Mouse (Mus musculus) inflammation-experienced regulatory T-cells, adult 6 months (primary cell): ENCODE data around the gene Swi5. TPM values are rescaled to one million over a fixed set of nuclear protein-coding genes. Genes with fewer than 3 reads are reported as not detected.

Experiments used
- ATAC-seq: one replicate; pipeline ENCODE4 v1.8.0; 2017
- polyA plus RNA-seq, 3 experiments: library from polyadenylated mRNA; unstranded; fragments of 100-300 nt; shearing (Covaris generic); gene quantifications; one replicate each; pipeline ENCODE4 v1.2.1; 2017

Swi5 gene
- 100 to 1,000 TPM; 155 to 247 (median 208) TPM for polyA plus RNA-seq

DNA sequence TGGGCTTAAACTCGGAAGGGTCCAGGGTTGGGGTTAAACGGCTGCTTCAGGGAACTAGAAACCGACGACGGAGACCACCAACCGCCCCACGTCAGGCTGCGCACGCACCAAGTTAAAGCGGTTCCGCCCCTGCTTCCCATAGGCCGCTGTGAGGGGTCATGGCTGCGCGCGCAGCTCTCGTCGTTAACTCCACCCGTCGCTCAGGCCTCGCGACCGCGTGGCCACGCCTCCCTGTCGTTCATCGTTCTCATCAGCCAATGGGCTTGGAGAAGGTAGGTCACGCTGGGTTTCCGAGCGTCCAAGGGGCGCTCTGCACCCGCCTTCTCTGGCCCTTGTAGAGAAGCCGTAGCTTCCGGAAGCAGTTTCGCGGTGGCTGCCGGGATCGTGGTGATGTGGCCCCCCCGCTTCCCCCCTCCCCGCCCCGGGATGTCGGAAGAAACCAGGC, at the start of gene Swi5:
TSS of gene Swi5 (minus strand) at position 153 of the 445 bp plus-strand sequence.
- ATAC-seq: peak; percentile 99

DNA sequence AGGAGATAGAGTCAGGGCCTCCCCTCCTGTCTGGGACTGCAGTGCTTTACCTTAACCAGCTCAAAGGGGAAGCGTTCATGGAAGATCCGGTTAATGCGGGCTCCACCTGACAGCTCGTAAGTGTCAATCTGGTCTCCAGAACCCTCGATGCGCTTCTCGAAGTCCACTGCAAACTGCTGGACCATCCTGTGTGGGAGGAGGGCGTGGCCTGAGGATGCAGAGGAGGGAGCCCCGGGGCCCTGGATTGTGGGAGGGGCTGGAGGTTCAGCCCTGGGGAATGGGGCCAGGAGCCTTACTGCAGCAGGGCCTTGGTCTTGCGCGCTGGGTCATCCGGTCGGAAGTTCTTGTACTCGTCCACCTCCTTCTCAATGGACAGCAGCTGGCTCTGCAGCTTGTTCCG, 48.0 kb upstream of the Swi5 start:
- no peak for ATAC-seq

DNA sequence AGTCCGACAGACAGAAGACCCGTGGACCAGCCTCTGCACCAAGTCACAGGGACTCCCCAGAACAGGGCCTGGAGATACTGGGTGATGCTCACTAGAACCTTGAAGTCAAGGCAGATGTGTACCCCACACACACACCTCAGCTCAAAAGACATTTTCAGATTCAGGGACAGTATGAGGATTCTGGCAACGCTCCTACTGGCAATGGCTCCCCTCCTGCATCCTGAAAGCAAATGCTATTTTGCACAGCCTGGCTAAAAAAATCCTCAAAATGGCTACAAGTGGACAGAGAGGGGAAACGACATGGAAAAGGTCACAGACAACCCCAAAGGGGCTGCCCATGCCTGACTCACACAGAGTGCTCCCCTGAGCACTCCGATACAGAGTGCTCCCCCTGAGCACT, 44.3 kb upstream of the Swi5 start:
- ATAC-seq: no peak

DNA sequence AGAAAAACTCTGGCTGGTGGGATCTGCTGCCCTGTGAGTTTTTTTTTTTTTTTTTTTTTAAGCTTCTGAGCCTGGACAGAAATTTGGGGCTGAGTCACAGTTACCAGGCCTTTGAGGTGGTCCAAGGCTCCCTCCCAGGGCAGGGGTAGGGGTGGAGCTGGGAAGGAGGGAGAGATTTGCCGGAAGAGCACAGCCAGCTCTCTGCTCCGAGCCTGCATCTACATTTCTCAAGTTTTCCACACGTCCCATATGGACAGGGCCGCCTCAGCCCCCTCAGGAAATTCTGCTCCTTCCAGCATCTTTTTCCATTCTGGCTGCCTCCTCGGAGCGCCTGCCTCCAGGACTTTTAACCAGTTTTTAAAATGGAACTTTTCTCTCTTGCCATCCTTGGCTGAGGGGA, 41.7 kb upstream of the Swi5 start:
- ATAC-seq: no peak

DNA sequence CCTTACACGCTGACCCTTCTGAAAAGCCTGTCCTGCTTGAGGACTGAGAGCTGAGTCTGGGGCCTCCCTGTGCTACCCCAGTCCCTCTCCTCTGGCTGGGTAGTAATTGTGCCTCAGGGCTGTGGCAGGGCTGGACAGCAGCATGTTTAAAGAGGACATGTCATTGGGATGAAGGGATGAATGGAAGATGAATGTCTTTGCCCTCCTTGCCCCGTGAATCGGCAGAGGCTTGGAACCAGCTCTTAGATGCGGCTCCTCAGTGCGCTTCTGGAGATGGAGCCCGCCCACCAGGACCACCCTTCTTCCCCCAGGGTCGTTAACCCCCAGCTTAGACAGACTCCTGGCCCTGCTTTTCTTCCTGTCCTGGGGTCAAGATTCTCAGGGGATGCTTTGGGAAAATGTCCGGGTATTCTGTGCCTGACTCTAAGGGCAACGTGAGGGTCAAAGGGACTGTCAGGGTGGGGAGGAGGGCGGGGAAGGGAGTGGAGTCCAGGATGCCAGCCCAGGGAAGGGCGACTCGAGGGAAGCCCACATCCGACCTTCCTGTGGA, 41.1 kb upstream of the Swi5 start:
- ATAC-seq: no peak

DNA sequence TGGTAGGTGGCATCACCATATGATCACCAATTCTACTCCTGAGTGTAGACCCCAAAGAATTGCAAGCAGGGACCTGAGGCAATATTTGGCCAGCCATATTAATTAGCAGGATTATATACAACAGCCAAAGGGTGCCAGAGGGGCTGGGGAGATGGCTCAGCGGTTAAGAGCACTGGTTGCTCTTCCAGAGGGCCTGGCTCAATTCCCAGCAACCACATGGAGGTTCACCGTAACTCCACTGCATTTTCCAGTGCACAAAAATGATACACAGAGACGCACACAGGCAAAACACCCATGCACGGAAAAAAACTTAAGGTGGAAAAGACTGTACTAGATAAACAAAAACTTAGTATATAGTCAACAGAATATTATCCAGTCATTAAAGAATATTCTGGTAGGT, 39.3 kb upstream of the Swi5 start:
- ATAC-seq: no peak

DNA sequence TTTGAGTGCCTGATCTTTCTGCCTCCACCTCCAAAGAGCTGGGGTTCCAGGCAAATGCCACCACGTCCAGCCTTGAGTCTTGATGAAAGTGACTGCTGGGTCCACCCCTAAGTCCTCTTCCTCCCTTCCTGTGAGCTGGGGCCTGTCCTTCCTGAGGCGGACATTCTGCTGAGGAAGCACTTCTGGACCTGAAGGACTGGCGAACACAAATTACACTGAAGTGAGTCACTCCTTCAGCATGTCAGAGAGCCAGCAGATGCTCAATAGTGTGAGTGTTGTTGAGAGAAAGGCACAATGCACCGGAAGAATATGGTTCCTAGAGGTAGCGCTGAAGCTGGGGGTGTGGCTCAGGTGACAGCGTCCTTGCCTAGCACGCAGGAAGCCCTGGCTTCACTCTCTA, 37.5 kb upstream of the Swi5 start:
- no peak for ATAC-seq

DNA sequence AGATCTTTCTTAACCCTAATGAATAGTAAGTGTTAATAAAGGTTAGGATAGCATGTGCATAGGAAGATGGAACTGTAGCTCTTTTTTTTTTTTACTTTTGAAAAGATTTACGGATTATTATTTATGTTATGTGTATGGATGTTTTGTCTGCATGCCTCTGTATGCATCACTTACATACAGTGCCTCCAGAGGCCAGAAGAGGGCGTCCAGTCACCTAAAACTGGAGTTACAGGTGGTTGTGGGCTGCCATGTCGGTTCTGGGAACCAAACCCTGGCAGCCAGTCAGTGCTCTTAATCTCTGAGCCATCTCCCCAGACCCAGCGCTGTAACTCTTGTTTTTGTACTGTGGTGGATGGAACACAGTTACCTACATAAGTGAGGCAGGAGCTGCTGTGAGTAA, 36.4 kb upstream of the Swi5 start:
- no peak for ATAC-seq

DNA sequence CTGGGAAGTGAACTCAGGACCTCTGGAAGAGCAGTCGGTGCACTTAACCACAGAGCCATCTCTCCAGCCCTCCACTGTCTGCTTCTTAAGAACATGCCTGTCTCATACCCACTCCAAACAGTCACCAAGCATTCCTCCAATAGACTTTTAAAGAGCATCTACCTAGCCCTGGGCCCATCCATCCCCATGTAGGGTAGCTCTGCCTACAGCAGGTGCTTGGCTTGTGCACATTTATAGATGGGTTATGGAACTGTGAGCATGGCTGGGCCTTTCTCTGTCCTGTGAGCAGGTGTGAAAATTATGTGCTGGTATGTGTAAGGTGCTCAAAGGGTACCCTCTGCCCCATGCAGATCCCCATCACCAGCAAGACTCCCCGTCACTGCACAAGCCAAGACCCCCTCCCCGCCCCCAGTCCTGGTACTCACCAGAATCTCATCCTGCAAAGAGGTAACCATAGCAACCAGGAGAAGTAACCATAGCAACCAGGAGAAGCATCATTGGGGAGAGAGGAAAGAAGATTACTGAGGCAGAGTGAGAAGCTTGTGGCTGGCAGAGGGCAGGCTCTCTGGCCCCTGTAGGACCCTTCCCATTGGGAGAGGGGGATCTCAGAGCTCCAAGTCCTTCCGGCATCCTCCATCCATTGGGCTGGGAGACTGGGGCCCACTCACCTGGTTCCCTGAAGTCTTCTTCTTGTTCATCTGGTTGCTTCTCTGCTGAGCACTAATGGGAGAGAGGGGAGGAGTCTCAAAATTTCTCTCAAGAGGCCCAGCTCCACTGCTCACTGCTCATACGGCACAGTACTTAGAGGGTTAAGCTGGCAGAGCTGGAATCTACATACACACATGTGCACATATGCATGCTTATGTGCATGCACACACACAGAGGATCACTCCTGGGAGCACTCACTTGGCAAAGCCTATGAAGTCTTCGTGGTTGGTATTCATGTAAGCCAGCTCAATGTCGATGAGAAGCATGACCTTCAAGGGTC, 35.2 kb upstream of the Swi5 start:
- no peak for ATAC-seq

DNA sequence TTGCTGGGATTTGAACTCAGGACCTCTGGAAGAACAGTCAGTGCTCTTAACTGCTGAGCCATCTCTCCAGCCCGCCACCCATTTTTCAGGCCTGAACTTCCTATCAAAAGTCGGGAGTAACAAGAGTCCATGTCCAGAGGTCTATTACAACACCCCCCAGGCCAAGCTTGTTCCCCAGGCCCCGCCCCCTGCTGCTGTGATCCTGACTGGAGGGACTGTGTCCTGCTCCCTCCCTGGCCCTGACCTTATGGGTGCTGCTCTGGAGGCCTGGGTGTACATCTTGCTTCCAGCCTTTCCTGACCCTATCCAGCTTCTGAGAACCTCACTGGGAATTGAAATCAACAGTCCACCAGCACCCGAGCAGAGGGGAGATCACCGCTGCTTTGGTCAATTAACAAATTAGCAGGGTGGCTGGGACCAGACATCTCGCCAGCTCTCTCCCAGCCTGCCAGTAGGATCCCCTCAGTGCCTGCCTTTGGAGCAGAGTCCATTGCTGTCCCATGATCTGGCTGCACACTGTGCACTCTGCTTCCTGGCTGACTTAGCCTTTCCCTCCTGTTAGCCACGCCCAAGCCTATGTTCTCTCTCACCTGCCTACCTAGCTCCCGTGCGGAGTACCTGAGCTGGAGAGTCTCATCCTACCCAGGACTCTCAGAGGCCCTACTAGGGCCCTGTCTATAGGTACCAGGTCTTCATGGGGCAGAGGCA, 33.9 kb upstream of the Swi5 start:
- no peak for ATAC-seq

DNA sequence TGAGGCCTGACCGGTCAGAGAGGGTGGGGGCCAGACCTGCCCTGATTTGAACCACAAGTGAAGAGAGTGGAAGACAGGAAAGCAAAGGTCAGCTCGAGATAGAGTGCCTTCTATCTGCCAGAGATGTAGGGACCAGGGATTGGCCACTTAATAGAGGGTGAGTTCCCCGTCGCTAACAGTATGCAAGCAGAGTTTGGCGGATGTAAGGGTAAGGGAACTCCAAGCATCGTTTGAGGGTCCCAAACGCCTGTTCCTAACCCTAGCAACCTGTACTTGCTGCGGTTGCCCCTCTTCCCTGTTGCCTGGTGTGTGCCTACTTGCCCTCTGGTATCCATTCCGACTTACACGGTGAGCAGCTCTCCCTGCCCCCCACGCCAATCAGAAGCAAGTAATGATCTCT, 32.8 kb upstream of the Swi5 start:
- ATAC-seq: no peak

DNA sequence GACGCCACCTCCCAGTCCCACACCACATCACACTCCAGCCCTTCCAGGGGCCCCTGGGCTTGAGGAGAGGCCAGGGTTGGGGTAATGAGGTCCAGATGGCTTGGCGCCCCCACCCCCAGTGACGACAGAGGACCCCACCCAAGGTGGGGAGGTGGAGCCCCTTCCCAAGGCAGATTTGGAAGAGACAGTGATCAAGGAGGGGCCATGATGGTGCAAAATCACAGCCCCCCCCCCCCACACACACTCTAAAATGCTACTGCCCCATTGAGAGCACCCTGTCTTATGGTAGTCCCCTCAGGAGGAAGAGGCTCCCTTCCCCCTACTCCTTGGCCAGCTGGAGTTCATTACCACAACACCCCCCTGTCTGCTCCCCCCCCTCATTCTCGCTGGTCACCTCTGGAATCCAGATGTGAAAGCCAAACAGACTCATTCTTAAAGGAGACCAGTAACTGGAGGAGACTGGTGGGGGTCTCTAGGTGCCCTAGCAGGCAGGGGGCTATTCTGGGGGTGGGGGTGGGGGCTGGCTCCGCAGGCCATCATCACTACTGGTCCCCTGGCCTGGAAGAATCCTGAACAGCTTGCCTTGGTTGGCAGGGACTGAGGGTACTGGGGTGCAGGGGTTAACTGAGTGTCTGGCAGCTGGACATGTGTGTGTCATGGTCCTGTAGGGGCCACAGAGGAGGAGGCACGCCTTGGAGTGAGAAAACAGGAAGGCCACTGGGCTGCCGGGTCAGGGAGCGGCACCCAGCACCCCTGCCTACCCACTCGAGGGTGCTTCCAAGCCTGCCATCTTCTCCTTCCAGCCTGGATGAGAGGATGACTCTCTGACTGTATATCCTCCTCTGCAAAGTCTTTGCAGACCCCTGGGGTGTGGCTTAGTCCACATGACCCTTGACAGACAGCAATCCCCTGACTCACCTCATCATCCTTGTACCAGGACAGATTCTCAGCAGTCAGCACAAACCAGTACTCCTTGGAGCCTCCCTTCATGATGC, 32.0 kb upstream of the Swi5 start:
- ATAC-seq: no peak

DNA sequence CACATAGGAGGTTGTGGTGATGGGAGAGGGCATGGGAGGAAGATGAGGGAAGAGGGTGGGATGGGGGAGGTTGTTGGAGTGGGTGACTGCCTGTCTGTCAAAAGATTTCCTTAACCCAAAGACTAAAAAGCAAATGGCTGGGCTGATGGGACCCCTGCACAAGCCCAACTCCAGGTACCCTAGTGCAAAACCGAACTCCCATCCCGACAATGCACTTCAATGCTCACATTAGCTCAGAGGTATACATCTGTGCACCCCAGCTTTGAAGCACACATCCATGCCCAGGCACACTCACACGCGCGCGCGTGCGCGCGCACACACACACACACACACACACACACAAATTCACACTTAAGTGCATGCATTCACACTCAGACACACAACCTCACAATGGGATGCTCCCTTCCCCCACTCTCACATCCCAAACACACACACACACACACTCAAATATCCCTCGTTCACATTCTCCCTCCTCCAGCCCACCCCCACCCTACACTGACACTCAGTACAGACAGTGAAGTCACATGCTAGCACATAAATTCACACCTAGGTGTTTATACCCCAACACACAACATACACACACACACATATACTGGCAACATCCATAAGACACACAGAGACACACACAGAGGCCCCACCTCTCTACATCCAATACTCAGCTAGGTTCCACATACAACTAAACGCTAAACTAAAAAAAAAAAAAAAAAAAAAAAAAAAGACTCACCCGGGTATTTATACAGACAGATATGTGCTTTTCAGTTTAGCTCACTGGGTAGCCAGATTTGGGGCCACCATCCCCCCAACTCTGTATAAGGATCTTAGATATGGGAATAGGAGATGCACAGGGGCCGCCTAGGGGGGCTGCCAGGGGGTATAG, 31.1 kb upstream of the Swi5 start:
- ATAC-seq: no peak

DNA sequence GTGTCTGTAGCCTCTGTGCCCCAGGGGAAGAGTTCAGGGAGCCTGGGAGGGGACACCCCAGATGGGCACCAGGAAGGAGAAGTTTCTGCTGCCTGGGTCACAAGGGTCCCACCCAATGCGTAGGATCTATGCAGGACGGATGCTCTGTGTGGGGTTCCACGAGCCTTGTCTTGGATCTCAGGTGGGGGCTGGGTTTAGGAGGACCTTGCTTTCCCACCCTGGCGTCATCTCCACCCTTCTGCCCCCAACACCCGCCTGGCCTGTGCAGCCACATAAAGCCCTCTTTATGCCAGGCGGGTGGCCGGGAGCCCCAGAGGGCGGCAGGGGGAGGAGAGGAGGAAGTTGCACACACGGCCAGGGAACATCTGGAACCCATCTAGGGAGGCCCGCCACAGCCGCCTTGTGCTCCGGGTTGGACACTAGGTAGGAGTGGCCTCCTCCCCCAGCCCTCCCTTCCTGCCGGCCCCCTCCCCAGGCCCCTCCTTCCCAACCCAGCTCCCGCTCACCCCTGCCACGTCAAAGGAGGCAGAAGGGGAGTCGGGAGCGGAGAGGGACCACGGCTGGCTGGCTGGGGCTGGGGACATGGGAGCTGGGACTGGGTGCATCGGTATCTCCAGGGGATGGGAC, 30.0 kb upstream of the Swi5 start:
- ATAC-seq: no peak

DNA sequence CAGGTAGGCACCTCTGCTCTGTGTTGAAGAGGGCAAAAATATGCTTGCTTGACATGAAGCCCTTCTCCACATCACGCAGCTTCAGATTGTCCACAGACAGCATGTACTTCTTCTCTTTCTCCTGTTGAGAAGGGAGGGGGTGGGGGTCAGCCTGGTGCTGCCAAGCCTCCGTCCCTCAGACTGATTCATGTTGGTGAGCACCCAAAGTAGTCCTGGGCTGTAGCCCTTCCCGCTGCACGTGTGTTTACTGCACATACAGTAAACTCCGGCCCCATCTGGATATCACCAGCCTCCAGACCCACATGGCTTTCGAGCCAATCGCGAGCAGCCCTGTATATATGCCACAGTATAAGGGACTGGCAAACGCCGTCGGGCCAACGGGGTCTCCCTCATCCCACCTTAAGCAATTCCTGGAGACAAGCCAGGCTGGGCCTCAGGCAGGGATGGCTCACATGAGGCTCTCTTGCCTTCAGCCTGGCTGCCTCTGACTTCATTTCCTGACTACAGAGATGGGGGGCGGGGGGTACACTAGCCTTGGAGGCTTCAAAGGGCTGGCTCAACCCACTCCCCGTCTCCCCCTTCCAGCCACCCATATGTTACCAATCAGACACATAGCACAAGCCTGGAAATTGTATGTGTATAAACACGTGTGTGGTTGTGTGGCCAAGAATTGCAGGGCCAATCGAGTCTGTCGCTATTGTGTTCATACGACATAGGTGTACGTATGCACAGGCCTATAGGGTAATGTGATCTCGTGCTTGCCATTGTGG, 29.2 kb upstream of the Swi5 start:
- no peak for ATAC-seq

DNA sequence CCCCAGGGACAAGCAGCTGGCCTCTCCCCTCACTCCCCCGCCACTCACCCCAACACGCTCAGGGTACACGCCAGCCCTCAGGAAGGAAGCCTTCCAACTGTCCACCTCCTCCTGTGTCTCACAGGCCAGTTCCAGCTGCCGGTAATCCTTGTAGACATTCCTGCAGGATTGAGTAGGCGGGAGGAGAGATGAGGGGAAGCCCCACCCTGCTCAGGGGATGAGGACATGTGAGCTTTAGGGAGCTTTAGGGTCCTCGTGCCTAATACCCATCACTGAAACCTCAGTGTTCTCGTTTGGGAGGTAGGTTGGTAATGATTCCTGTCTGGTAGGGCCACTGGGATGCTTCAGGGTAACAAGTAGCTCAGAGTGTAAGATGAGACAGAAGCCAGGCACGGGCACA, 27.9 kb upstream of the Swi5 start:
- ATAC-seq: no peak

DNA sequence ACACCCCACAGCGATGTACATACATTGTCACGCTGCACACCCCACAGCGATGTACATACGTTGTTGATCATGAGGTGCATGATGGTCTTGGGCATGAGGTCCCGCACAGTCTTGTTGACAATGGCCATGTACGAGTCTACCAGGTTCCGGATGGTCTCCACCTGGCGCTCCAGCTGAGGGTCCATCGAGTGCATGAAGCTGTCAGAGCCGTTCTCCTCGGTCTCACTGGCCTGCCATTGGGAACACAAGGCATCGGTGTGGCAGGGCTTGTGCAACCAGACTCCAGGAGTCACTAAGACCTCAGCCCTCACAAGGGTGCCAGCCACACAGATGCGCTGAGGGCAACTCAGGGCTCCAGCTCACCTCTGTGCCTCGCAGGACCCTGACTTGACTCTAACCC, 27.0 kb upstream of the Swi5 start:
- no peak for ATAC-seq

DNA sequence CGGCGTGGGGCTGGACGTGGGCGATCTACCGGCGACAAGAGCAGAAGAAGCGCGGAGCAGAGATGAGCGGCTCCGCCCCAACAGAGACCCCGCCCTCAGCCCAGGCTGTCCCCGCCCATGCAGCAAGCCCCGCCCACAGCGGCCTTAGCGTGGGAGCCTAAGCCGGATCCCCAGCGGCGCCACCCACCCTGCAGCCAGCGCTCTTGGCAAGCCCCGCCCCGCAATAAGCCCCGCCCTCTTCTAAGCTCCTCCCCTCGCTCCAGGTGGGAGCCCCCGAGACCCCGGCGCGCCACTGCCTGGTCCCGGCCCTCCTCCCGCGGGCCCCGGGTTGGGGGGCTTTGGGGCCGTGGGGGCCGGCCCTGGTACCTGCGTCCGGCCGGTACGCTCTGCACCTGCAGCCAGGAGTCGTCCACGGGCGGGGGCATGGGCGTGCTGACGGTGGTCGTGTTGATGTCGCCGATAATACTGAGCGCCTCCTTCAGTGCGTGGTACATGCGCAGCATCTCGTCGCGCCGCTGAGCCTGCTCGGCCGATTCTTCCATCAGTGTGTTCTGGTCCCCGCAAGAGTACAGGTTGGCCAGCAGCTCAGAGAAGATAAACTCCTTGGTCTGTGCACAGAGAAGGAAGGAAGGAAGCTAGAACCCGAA, 24.6 kb upstream of the Swi5 start:
- peak; percentile 72 for ATAC-seq
